Mouse (Mus musculus) c-Kit-positive CD71-positive TER-119-positive erythroid progenitor cells, embryonic 14.5 days (primary cell): ENCODE data around the gene Cdhr2.
A peak's percentile ranks its signal among the peaks of the same experiment; 100 is the strongest.

Experiments used
- DNase-seq: peaks from one replicate; pipeline ENCODE4 v3.0.0-alpha.2; 2013; ENCODE audit warnings: low spot score

Cdhr2 gene

GRCm38 (mm10) chr13:54749864-54750411, 48.7 kb downstream of the Cdhr2 start, which contains the start of gene Gprin1:
Gene Gprin1 (minus strand): TSS chr13:54749874.
- no peak for DNase-seq

- DNase-seq: peak; percentile 19
These were observed 49.4 kb downstream of the Cdhr2 start for GRCm38 (mm10) chr13:54750699-54751098.

- no peak for DNase-seq
These were observed 51.4 kb downstream of the Cdhr2 start for GRCm38 (mm10) chr13:54752656-54753055.

GRCm38 (mm10) chr13:54753733-54754132, 52.5 kb downstream of the Cdhr2 start:
- no peak for DNase-seq

- no peak for DNase-seq
These were observed 53.2 kb downstream of the Cdhr2 start for GRCm38 (mm10) chr13:54754169-54755080.

- DNase-seq: no peak
These were observed 54.1 kb downstream of the Cdhr2 start for GRCm38 (mm10) chr13:54755201-54755830.

- no peak for DNase-seq
These were observed 55.0 kb downstream of the Cdhr2 start for GRCm38 (mm10) chr13:54756156-54756712.

GRCm38 (mm10) chr13:54757093-54757830, 56.0 kb downstream of the Cdhr2 start:
- no peak for DNase-seq

- peak; percentile 22 for DNase-seq
These were observed 56.9 kb downstream of the Cdhr2 start for GRCm38 (mm10) chr13:54758045-54758755.

GRCm38 (mm10) chr13:54758756-54759470, 57.7 kb downstream of the Cdhr2 start:
- no peak for DNase-seq

- no peak for DNase-seq
These were observed 58.2 kb downstream of the Cdhr2 start for GRCm38 (mm10) chr13:54759496-54759895.

- DNase-seq: no peak
These were observed 59.0 kb downstream of the Cdhr2 start for GRCm38 (mm10) chr13:54760164-54760795.

GRCm38 (mm10) chr13:54760906-54761305, 59.6 kb downstream of the Cdhr2 start:
- DNase-seq: no peak

GRCm38 (mm10) chr13:54765281-54766191, 64.3 kb downstream of the Cdhr2 start:
- DNase-seq: no peak

- DNase-seq: no peak
These were observed 65.0 kb downstream of the Cdhr2 start, which contains the start of gene Sncb for GRCm38 (mm10) chr13:54766192-54766768. Gene Sncb (minus strand): TSS chr13:54766595.

GRCm38 (mm10) chr13:54767012-54767411, 65.8 kb downstream of the Cdhr2 start:
- no peak for DNase-seq

GRCm38 (mm10) chr13:54780592-54780991, 79.3 kb downstream of the Cdhr2 start:
- DNase-seq: no peak

- DNase-seq: no peak
These were observed 79.8 kb downstream of the Cdhr2 start for GRCm38 (mm10) chr13:54781086-54781485.
